Mouse (Mus musculus): ENCODE results near the gene Mthfd1l. TPM values are rescaled to one million over a fixed set of nuclear protein-coding genes. Genes with fewer than 3 reads are reported as not detected.

Mthfd1l gene
- total and polyA plus RNA-seq, 3 experiments, result 84.0 to 94.8 (median 90.3) TPM

DNA sequence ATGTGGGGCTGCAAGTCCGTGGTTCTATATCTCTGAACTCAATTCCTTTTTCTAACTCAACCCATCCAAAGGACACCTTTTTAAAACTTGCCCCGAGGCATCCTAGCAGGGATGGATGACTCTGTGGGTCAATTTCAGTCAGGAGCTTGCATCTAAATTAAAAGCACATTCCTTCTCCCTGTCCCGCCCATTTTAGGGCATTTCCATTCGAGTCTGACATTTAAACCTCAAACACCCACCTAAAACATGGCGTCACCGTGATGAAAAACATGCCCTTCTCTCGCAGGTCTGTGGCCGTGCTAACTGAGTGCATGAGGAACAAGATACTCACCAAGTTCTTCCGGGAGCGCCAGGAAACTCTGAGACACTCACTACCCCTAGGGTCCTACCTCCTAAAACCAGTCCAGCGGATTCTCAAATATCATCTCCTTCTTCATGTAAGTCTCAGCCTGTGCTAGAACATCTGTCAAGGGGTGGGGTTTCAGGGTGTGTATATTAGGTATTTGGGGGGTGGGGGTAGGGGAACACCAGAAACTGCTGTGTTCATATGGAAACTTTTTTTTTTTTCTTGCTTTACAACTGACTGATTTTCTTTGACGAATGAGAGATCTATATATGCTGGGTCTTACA is 39.5 kb upstream of the Mthfd1l start:
- peak; percentile 79 for TF ChIP-seq ZNF384 (IDR thresholded peaks at IDR 0.05; ENCODE audit: low read depth, low read length)
- no peak for TF ChIP-seq RCOR1 (conservative IDR thresholded peaks at IDR 0.05; ENCODE audit: low read depth, low read length)
- in situ Hi-C loops (cut with MboI; ENCODE audit: low pct_ligation_motif_present, low pct_unique_long_range_greater_than_20kb, low sequenced_read_pairs), result loop anchor here (25.0 kb wide), 1 partner anchor 596 kb away; no protein-coding TSS in a partner anchor

DNA sequence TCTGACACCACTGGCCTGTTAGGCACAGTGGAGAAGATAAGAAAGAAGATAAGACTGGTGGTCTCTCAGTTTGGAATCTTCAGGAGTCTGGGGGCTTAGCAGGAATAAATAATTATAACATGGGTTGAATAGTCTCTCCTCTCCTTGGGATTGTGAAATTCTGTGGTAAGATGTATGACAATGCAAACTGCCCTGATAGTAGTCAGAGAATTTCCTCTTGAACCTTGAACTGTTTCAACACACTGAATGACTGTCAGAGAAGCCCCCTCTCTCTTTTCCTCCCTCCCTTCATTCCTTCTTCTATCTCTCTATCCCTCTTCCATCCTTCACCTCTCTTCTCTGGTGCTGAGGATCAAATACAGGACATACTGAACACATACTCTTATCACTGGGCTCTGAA is 36.1 kb upstream of the Mthfd1l start:
- Histone ChIP-seq H3K4me3 (replicated peaks in 1 of 3; ENCODE audit: low read depth in 2 of 3, low read length in 2 of 3, poor library complexity in 1 of 3) (no peak overlapping the region), H3K4me1 (ENCODE audit: control insufficient read depth in 1 of 2, insufficient read depth in 2 of 2) (peaks cover 3 to 17% of the 10 kb centered on the region in 2 experiments; a peak in 1 of 4 replicates)
- in situ Hi-C loops (cut with MboI; ENCODE audit: low pct_ligation_motif_present, low pct_unique_long_range_greater_than_20kb, low sequenced_read_pairs), result loop anchor here (25.0 kb wide), 1 partner anchor 600 kb away; no protein-coding TSS in a partner anchor

More for the DNA sequence above, 39.5 kb upstream of the Mthfd1l start:
- H3K4me2 ChIP-seq (ENCODE audit: insufficient read depth, low read depth, poor library complexity, severe bottlenecking), result peak overlapping the region; percentile 3; the same call in 1 of the 2 replicates
- peak; percentile 17 for DNase-seq (ENCODE audit: extremely low read depth)
- H3K36me3 ChIP-seq (replicated peaks in 1 of 2; ENCODE audit: control insufficient read depth in 1 of 2, insufficient read depth in 1 of 2, low read length in 1 of 2), result no peaks in the 10 kb centered on the region
- H3K79me2 ChIP-seq (replicated peaks; ENCODE audit: control insufficient read depth, extremely low read depth, insufficient read depth, poor library complexity, severe bottlenecking), result no peaks in the 10 kb centered on the region
- H3K9ac ChIP-seq (ENCODE audit: insufficient read depth, low read depth), result no peak overlapping the region
- dilution Hi-C loops (cut with MboI; ENCODE audit: extremely low pct_ligation_motif_present, extremely low pct_unique_long_range_greater_than_20kb, low sequenced_read_pairs), result no loop called here
- H3K27me3 ChIP-seq (replicated peaks), result no peaks in the 10 kb centered on the region
- H3K9me3 ChIP-seq (replicated peaks; ENCODE audit: low read length), result no peaks in the 10 kb centered on the region
- peaks cover 0 to 13% of the 10 kb centered on the region in 2 experiments; a peak in 1 of 4 replicates for H3K4me1 ChIP-seq (ENCODE audit: control insufficient read depth in 1 of 2, insufficient read depth in 2 of 2)
- H3K27ac ChIP-seq (ENCODE audit: insufficient read depth, low read depth), result no peak overlapping the region
- no peak overlapping the region for H3K4me3 ChIP-seq (replicated peaks in 1 of 3; ENCODE audit: low read depth in 2 of 3, low read length in 2 of 3, poor library complexity in 1 of 3)

DNA sequence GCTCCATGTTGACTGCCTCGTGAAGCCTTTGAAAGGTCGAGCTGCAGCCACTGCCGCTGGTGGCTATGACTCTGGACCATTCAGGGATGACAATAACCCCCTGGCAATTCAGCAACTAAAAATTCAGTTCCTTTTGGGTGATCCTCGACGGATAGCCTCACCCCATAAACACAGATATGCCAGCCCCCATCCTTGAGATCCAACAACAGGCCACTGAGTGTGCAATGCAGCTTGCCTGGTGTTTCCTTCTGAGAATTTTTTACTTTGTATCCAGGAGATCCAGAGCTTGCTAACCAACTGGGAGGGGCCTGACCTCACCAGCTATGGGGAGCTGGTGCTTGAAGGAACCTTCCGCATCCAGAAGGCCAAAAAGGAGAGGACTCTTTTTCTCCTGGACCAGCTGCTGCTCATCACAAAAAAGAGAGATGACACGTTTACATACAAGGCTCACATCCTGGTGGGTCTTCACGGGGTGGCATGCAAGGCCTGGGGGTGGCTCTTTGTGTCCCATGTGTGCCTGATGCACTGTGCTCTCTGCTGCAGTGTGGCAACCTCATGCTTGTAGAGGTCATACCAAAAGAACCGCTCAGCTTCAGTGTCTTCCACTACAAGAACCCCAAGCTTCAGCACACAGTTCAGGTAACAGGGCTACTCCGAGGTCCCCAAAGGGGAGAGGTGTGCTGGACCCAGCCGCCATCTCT is 32.9 kb upstream of the Mthfd1l start:
- dilution Hi-C loops (cut with MboI; ENCODE audit: extremely low pct_ligation_motif_present, extremely low pct_unique_long_range_greater_than_20kb, low sequenced_read_pairs), result no loop called here
- H3K79me2 ChIP-seq (replicated peaks; ENCODE audit: control insufficient read depth, extremely low read depth, insufficient read depth, poor library complexity, severe bottlenecking), result no peaks in the 10 kb centered on the region
- H3K4me2 ChIP-seq (ENCODE audit: insufficient read depth, low read depth, poor library complexity, severe bottlenecking), result no peak overlapping the region
- DNase-seq (ENCODE audit: extremely low read depth), result no peak
- H3K4me1 ChIP-seq (ENCODE audit: control insufficient read depth in 1 of 2, insufficient read depth in 2 of 2), result peaks cover 3 to 12% of the 10 kb centered on the region in 2 experiments; a peak in 1 of 4 replicates
- H3K36me3 ChIP-seq (replicated peaks in 1 of 2; ENCODE audit: control insufficient read depth in 1 of 2, insufficient read depth in 1 of 2, low read length in 1 of 2), result no peaks in the 10 kb centered on the region
- no peaks in the 10 kb centered on the region for H3K9me3 ChIP-seq (replicated peaks; ENCODE audit: low read length)
- no peak overlapping the region for H3K27ac ChIP-seq (ENCODE audit: insufficient read depth, low read depth)
- in situ Hi-C loops (cut with MboI; ENCODE audit: low pct_ligation_motif_present, low pct_unique_long_range_greater_than_20kb, low sequenced_read_pairs), result loop anchor here (10.0 to 25.0 kb wide), 2 partner anchors 405 to 603 kb away; no protein-coding TSS in a partner anchor
- H3K27me3 ChIP-seq (replicated peaks), result no peaks in the 10 kb centered on the region
- H3K9ac ChIP-seq (ENCODE audit: insufficient read depth, low read depth), result no peak overlapping the region
- TF ChIP-seq KAT2A (IDR thresholded peaks at IDR 0.05; ENCODE audit: insufficient replicate concordance, low read length), result no peak
- no peak overlapping the region for H3K4me3 ChIP-seq (replicated peaks in 1 of 3; ENCODE audit: low read depth in 2 of 3, low read length in 2 of 3, poor library complexity in 1 of 3)

More for the DNA sequence above, 36.1 kb upstream of the Mthfd1l start:
- H3K79me2 ChIP-seq (replicated peaks; ENCODE audit: control insufficient read depth, extremely low read depth, insufficient read depth, poor library complexity, severe bottlenecking), result no peaks in the 10 kb centered on the region
- DNase-seq (ENCODE audit: extremely low read depth), result no peak
- H3K36me3 ChIP-seq (replicated peaks in 1 of 2; ENCODE audit: control insufficient read depth in 1 of 2, insufficient read depth in 1 of 2, low read length in 1 of 2), result no peaks in the 10 kb centered on the region
- no peak overlapping the region for H3K27ac ChIP-seq (ENCODE audit: insufficient read depth, low read depth)
- H3K4me2 ChIP-seq (ENCODE audit: insufficient read depth, low read depth, poor library complexity, severe bottlenecking), result no peak overlapping the region
- H3K27me3 ChIP-seq (replicated peaks), result no peaks in the 10 kb centered on the region
- H3K9me3 ChIP-seq (replicated peaks; ENCODE audit: low read length), result no peaks in the 10 kb centered on the region
- H3K9ac ChIP-seq (ENCODE audit: insufficient read depth, low read depth), result no peak overlapping the region
- dilution Hi-C loops (cut with MboI; ENCODE audit: extremely low pct_ligation_motif_present, extremely low pct_unique_long_range_greater_than_20kb, low sequenced_read_pairs), result no loop called here
- TF ChIP-seq ZKSCAN1 (IDR thresholded peaks at IDR 0.05; ENCODE audit: borderline replicate concordance, low read depth, low read length) (no peak), BHLHE40 (IDR thresholded peaks at IDR 0.05; ENCODE audit: low read depth, low read length) (no peak), ELF1 (IDR thresholded peaks at IDR 0.05; ENCODE audit: low read depth, low read length) (no peak), CTCF (conservative IDR thresholded peaks at IDR 0.05 in 1 of 2, IDR thresholded peaks at IDR 0.05 in 1 of 2; ENCODE audit: low read depth in 2 of 2, low read length in 2 of 2) (no peak)
